Mouse (Mus musculus) testis, adult 2 months (tissue): ENCODE measurements around the gene Yif1b. TPM values are rescaled to one million over a fixed set of nuclear protein-coding genes. Genes with fewer than 3 reads are reported as not detected.
A peak's percentile ranks its signal among the peaks of the same experiment; 100 is the strongest.
"Not testable (repeated sequence)": the region's sequence is repeated elsewhere in the genome, so short reads cannot be mapped to it uniquely, and the experiment has no call there.

Source experiments
- H3K27ac ChIP-seq: fragments of 200-500 bp; 2 replicates; pipeline ENCODE4 v1.5.1; 2012; ENCODE audit warnings: low read depth, low read length; ENCODE audit not compliant: control insufficient read depth, insufficient read depth
- H3K27me3 ChIP-seq: fragments of 200-500 bp; 2 replicates; pipeline ENCODE4 v1.6.1; 2012; ENCODE audit warnings: mild to moderate bottlenecking, low read length, moderate library complexity; ENCODE audit not compliant: control insufficient read depth, insufficient read depth
- H3K36me3 ChIP-seq: fragments of 200-500 bp; 2 replicates; pipeline ENCODE4 v1.6.1; 2012; ENCODE audit warnings: mild to moderate bottlenecking, low read length; ENCODE audit not compliant: control insufficient read depth, insufficient read depth
- H3K4me1 ChIP-seq: fragments of 200-500 bp; 2 replicates; pipeline ENCODE4 v1.6.1; 2012; ENCODE audit warnings: low read length; ENCODE audit not compliant: control insufficient read depth, insufficient read depth
- H3K4me3 ChIP-seq: fragments of 200-500 bp; 2 replicates; pipeline ENCODE4 v1.5.1; 2012; ENCODE audit warnings: low read depth, mild to moderate bottlenecking, low read length, moderate library complexity, mixed read lengths; ENCODE audit not compliant: control insufficient read depth
- CTCF ChIP-seq: fragments of 200-500 bp; IDR thresholded peaks from 2 replicates; pipeline ENCODE4 v1.5.1; 2012; ENCODE audit warnings: low read depth, mild to moderate bottlenecking, inconsistent platforms, low read length, moderate library complexity; ENCODE audit not compliant: control insufficient read depth, insufficient read depth, insufficient replicate concordance
- POLR2A ChIP-seq: fragments of 200-500 bp; IDR thresholded peaks from 2 replicates; pipeline ENCODE4 v1.6.1; 2012; ENCODE audit warnings: low read depth, mild to moderate bottlenecking, inconsistent platforms, low read length, moderate library complexity; ENCODE audit not compliant: control insufficient read depth
- polyA plus RNA-seq: library from polyadenylated mRNA; depleted of rRNA; stranded (reverse); fragments of >200 nt; gene quantifications from 2 replicates; pipeline ENCODE4 v1.2.3, GENCODE M21; 2012; rRNA removed

Gene Yif1b
- 321 and 371 TPM in 2 replicates for polyA plus RNA-seq

DNA sequence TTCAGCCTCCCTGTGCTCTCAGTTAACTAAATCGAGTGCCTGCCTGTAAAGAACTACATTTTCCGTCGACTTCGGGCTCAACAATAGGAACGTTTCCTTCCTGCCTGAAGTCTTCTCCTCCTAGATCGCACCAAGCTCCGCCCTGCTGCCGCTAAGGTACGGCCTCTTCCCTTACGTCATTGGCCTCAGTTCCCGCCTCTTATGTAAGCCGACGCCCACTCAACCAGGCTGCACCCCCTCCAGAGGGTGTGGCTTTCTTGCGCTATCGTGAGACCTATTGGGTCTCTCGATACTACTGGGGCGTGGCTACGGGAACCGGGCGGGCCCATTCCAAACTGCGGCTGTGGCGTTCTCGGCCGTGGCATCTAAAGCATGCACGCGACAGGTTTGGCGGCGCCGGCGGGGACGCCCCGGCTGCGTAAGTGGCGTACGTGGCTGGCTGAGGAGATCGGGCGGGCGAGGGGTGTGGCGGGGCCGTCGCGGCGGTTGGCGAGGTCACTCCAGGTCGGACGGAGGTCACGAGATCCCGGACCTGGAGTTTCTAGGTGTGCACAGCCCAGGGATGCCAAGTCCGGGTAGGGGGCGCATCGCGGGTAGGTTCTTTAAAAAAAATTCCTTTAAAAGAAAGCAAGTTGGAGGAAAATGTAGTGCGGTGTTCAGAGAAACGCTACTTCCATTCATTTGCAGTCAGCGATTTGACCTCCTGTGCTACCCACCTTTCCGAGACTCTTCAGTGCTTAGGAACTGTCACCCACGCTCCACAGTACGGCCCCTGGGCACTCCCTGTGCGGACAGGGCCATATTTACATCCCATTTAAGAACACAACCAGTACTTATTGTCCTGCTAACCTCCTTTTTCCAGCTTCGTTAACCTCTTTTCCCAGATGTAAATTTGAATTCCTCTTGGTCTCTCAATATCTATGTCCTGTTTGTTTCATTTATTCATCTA, at the start of gene Yif1b:
TSS of gene Yif1b (plus strand) at position 311 of the 949 bp plus-strand sequence.
- Histone ChIP-seq H3K36me3 (no peaks in the 10 kb centered on the region), H3K27ac (peak within 1 kb of the TSS; percentile 81), H3K4me1 (peaks cover 6% of the 10 kb centered on the region), H3K27me3 (no peaks in the 10 kb centered on the region), H3K4me3 (peak within 1 kb of the TSS; percentile 97)
- TF ChIP-seq POLR2A (peak; percentile 77), CTCF (0 out of 2 replicates have a peak, but pooled peaks have one; percentile 6)

GRCm38 (mm10) chr7:29194230-29194629, 43.9 kb upstream of the Yif1b start:
- H3K4me3 ChIP-seq, H3K36me3 ChIP-seq, H3K27ac ChIP-seq, H3K27me3 ChIP-seq, H3K4me1 ChIP-seq: not testable (repeated sequence)

- no peak overlapping the region for H3K4me3 ChIP-seq
Observed at GRCm38 (mm10) chr7:29202577-29202976, 35.6 kb upstream of the Yif1b start.

GRCm38 (mm10) chr7:29211013-29211412, 27.1 kb upstream of the Yif1b start:
- H3K4me3 ChIP-seq: peak overlapping the region; percentile 93
- peaks cover 17% of the 10 kb centered on the region for H3K4me1 ChIP-seq
- peak overlapping the region; percentile 74; the same call in 1 of the 2 replicates for H3K27ac ChIP-seq
- H3K36me3 ChIP-seq, H3K27me3 ChIP-seq: not testable (repeated sequence)

More at GRCm38 (mm10) chr7:29202577-29202976, 35.6 kb upstream of the Yif1b start:
- Histone ChIP-seq H3K27me3 (no peaks in the 10 kb centered on the region), H3K36me3 (no peaks in the 10 kb centered on the region), H3K4me1 (no peaks in the 10 kb centered on the region), H3K27ac (no peak overlapping the region)
- TF ChIP-seq POLR2A (no peak), CTCF (no peak)

GRCm38 (mm10) chr7:29211415-29212198, 26.5 kb upstream of the Yif1b start:
- H3K27me3 ChIP-seq: no peaks in the 10 kb centered on the region
- TF ChIP-seq CTCF (no peak), POLR2A (0 out of 2 replicates have a peak, but pooled peaks have one; percentile 28)
- H3K4me3 ChIP-seq: peak overlapping the region; percentile 93
- H3K36me3 ChIP-seq: no peaks in the 10 kb centered on the region
- peak overlapping the region; percentile 74 for H3K27ac ChIP-seq
- H3K4me1 ChIP-seq: peaks cover 17% of the 10 kb centered on the region

DNA sequence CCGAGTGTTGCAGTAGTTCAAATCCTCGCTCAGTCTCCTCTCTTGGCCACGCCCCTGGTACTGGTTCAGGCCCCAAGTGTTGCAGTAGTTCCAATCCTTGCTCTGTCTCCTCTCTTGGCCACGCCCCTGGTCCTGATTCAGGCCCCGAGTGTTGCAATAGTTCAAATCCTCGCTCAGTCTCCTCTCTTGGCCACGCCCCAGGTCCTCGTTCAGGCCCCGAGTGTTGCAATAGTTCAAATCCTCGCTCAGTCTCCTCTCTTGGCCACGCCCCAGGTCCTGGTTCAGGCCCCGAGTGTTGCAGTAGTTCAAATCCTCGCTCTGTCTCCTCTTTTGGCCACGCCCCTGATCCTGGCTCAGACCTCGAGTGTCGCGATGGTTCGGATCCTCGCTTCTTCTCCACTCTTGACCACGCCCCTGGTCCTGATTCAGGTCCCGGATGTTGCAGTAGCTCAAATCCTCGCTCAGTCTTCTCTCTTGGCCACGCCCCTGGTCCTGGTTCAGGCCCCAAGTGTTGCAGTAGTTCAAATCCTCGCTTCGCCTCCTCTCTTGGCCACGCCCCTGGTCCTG, 25.8 kb upstream of the Yif1b start:
- Histone ChIP-seq H3K27ac (peak overlapping the region; percentile 96), H3K27me3 (no peaks in the 10 kb centered on the region), H3K36me3 (no peaks in the 10 kb centered on the region), H3K4me1 (peaks cover 17% of the 10 kb centered on the region), H3K4me3 (peak overlapping the region; percentile 93)
- TF ChIP-seq POLR2A (no peak; the same call in 1 of the 2 replicates), CTCF (no peak)

DNA sequence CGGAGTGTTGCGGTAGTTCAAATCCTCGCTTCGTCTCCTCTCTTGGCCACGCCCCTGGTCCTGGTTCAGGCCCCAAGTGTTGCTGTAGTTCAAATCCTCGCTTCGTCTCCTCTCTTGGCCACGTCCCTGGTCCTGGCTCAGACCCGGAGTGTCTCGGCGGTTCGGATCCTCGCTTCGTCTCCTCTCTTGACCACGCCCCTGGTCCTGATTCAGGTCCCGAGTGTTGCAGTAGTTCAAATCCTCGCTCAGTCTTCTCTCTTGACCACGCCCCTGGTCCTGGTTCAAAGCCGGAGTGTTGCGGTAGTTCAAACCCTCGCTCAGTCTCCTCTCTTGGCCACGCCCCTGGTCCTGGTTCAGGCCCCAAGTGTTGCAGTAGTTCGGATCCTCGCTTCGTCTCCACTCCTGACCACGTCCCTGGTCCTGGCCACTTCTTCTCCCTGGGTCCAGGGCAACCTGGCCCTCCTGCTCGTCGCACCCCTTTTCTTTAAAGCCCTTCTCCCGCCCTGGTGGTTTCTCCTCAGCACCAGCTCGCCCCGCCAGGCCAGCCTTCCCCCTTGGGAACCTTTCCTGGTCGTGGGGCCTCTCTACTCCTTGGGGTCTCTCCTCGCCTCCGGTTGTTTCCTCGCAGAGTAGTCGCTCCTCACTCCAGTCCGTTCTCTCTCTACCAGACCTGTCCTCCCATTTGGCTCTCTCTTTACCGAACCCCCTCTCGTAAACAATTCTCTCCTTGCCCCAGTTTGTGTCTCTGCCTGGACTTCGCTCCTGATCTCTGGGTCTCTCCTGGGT, 25.2 kb upstream of the Yif1b start:
- H3K27ac ChIP-seq: peak overlapping the region; percentile 96

More for the DNA sequence above, 25.2 kb upstream of the Yif1b start:
- peaks cover 17% of the 10 kb centered on the region for H3K4me1 ChIP-seq
- H3K27me3 ChIP-seq, H3K36me3 ChIP-seq: not testable (repeated sequence)
- peak overlapping the region; percentile 93 for H3K4me3 ChIP-seq
